Mouse (Mus musculus) liver, postnatal 0 days (tissue): ENCODE measurements around the gene Nkx6-2. TPM values are rescaled to one million over a fixed set of nuclear protein-coding genes. Genes with fewer than 3 reads are reported as not detected.

Experiments
- ATAC-seq: fragments of 200-750 bp; cut with Nextera tagmentation; 2 replicates; pipeline ENCODE4 v1.8.0; 2017; ENCODE audit warnings: mild to moderate bottlenecking, moderate library complexity
- DNase-seq: peaks from one replicate; pipeline ENCODE4 v3.0.0-alpha.2; 2016
- H3K27ac ChIP-seq: fragments of 300-500 bp; sonication (generic); 2 replicates; pipeline ENCODE4 v1.5.1; 2014; ENCODE audit warnings: antibody characterized with exemption, moderate library complexity, mild to moderate bottlenecking, low read depth
- H3K27me3 ChIP-seq: fragments of 300-500 bp; sonication (generic); 2 replicates; pipeline ENCODE4 v1.6.1; 2014; ENCODE audit warnings: low read length, control low read depth, mixed read lengths; ENCODE audit not compliant: insufficient read depth
- H3K36me3 ChIP-seq: fragments of 300-500 bp; sonication (generic); replicated peaks from 2 replicates; pipeline ENCODE4 v1.6.1; 2014; ENCODE audit warnings: mild to moderate bottlenecking, control low read depth, low read length, moderate library complexity, mixed read lengths; ENCODE audit not compliant: insufficient read depth
- H3K4me1 ChIP-seq: fragments of 300-500 bp; sonication (generic); 2 replicates; pipeline ENCODE4 v1.6.1; 2014; ENCODE audit warnings: antibody characterized with exemption, mild to moderate bottlenecking, control low read depth; ENCODE audit not compliant: insufficient read depth
- H3K4me2 ChIP-seq: fragments of 300-500 bp; sonication (generic); 2 replicates; pipeline ENCODE4 v1.6.1; 2014; ENCODE audit warnings: low read depth, mild to moderate bottlenecking, low read length, moderate library complexity, mixed read lengths
- H3K4me3 ChIP-seq: fragments of 300-500 bp; sonication (generic); 2 replicates; pipeline ENCODE4 v1.5.1; 2014; ENCODE audit warnings: low read depth, low read length
- H3K9ac ChIP-seq: fragments of 300-500 bp; sonication (generic); replicated peaks from 2 replicates; pipeline ENCODE4 v1.6.1; 2014; ENCODE audit warnings: mild to moderate bottlenecking, moderate library complexity
- H3K9me3 ChIP-seq: fragments of 300-500 bp; sonication (generic); 2 replicates; pipeline ENCODE4 v1.6.1; 2016; ENCODE audit warnings: mild to moderate bottlenecking, control low read depth, low read length, mixed read lengths
- CTCF ChIP-seq: sonication (generic); IDR thresholded peaks from 2 replicates; pipeline ENCODE4 v1.5.1; 2016; ENCODE audit warnings: antibody characterized with exemption, low read depth
- EP300 ChIP-seq: IDR thresholded peaks from 2 replicates; pipeline ENCODE4 v1.6.1; 2016; ENCODE audit warnings: antibody characterized with exemption, low read depth, mild to moderate bottlenecking
- WGBS: fragments of 180-500 bp; shearing (Covaris S2); extraction: QIAGEN DNeasy Blood & Tissue Kit; methylation state at CpG from one replicate; pipeline ENCODE4 v1.1.7; 2014; ENCODE audit not compliant: insufficient replicate concordance; 5-methylcytosine and 5-hydroxymethylcytosine counted together
- polyA plus RNA-seq: library from polyadenylated mRNA; unstranded; fragments of >200 nt; fragmentation: Nextera tagmentation; extraction: Ambion mirVana; gene quantifications from 2 replicates; pipeline ENCODE4 v1.2.1, GENCODE M21; 2015

Gene Nkx6-2
- polyA plus RNA-seq, 1 experiment from 2014 or later, result not detected

- H3K36me3 ChIP-seq, result 0 out of 2 replicates have a peak, but pooled peaks cover 3% of the 10 kb centered on the region
- no peaks in the 10 kb centered on the region for H3K4me1 ChIP-seq
- no peak overlapping the region for H3K4me3 ChIP-seq
- no peak overlapping the region for H3K9ac ChIP-seq
- H3K27me3 ChIP-seq, result no peaks in the 10 kb centered on the region
- no peak for DNase-seq
- H3K27ac ChIP-seq, result no peak overlapping the region
- peak; percentile 48; the same call in 1 of the 2 replicates for ATAC-seq
- TF ChIP-seq EP300 (no peak), CTCF (no peak)
- no peaks in the 10 kb centered on the region for H3K9me3 ChIP-seq
- 62% methylated on average over 10 of the region's 10 CpGs for WGBS
- no peak overlapping the region for H3K4me2 ChIP-seq
Measured at GRCm38 (mm10) chr7:139556746-139557526, 25.7 kb downstream of the Nkx6-2 start.

GRCm38 (mm10) chr7:139556331-139556730 is 26.3 kb downstream of the Nkx6-2 start:
- no peak for ATAC-seq
- whole genome bisulfite sequencing, result 68% methylated on average over 5 of the region's 5 CpGs

GRCm38 (mm10) chr7:139551519-139551918 is 31.1 kb downstream of the Nkx6-2 start:
- Histone ChIP-seq H3K4me1 (no peaks in the 10 kb centered on the region), H3K36me3 (no peaks in the 10 kb centered on the region), H3K9me3 (no peaks in the 10 kb centered on the region), H3K4me2 (no peak overlapping the region), H3K9ac (no peak overlapping the region), H3K4me3 (no peak overlapping the region), H3K27me3 (no peaks in the 10 kb centered on the region), H3K27ac (no peak overlapping the region)
- DNase-seq, result no peak
- WGBS, result 78% methylated on average over 2 of the region's 2 CpGs
- TF ChIP-seq CTCF, result no peak
- TF ChIP-seq EP300, result no peak
- ATAC-seq, result no peak

More at GRCm38 (mm10) chr7:139556331-139556730, 26.3 kb downstream of the Nkx6-2 start:
- TF ChIP-seq CTCF (no peak), EP300 (no peak)
- Histone ChIP-seq H3K4me3 (no peak overlapping the region), H3K9me3 (no peaks in the 10 kb centered on the region), H3K4me2 (no peak overlapping the region), H3K4me1 (no peaks in the 10 kb centered on the region), H3K27ac (no peak overlapping the region), H3K27me3 (no peaks in the 10 kb centered on the region), H3K36me3 (0 out of 2 replicates have a peak, but pooled peaks cover 3% of the 10 kb centered on the region), H3K9ac (no peak overlapping the region)
- DNase-seq, result no peak

- Histone ChIP-seq H3K27me3 (no peaks in the 10 kb centered on the region), H3K4me2 (no peak overlapping the region), H3K4me3 (no peak overlapping the region), H3K9me3 (no peaks in the 10 kb centered on the region), H3K27ac (no peak overlapping the region), H3K4me1 (no peaks in the 10 kb centered on the region), H3K9ac (no peak overlapping the region), H3K36me3 (no peaks in the 10 kb centered on the region)
- no peak for DNase-seq
- WGBS, result 74% methylated on average over 3 of the region's 3 CpGs
- no peak for ATAC-seq
- TF ChIP-seq CTCF (no peak), EP300 (no peak)
Measured at GRCm38 (mm10) chr7:139550086-139550783, 32.4 kb downstream of the Nkx6-2 start.

GRCm38 (mm10) chr7:139547325-139547724 is 35.3 kb downstream of the Nkx6-2 start:
- H3K36me3 ChIP-seq, result no peaks in the 10 kb centered on the region
- no peak overlapping the region for H3K4me3 ChIP-seq
- no peaks in the 10 kb centered on the region for H3K27me3 ChIP-seq
- no peaks in the 10 kb centered on the region for H3K9me3 ChIP-seq
- H3K4me1 ChIP-seq, result no peaks in the 10 kb centered on the region
- DNase-seq, result peak; percentile 70
- ATAC-seq, result peak; percentile 95
- H3K9ac ChIP-seq, result no peak overlapping the region
- 58% methylated on average over 2 of the region's 2 CpGs for WGBS
- H3K4me2 ChIP-seq, result no peak overlapping the region
- H3K27ac ChIP-seq, result peak overlapping the region; percentile 35; the same call in 1 of the 2 replicates
- TF ChIP-seq EP300 (no peak), CTCF (no peak)

GRCm38 (mm10) chr7:139544706-139545625 is 37.6 kb downstream of the Nkx6-2 start:
- WGBS, result 83% methylated on average over 12 of the region's 12 CpGs
- Histone ChIP-seq H3K27ac (no peak overlapping the region), H3K9ac (no peak overlapping the region), H3K36me3 (no peaks in the 10 kb centered on the region), H3K4me3 (no peak overlapping the region), H3K27me3 (no peaks in the 10 kb centered on the region), H3K4me2 (no peak overlapping the region), H3K9me3 (no peaks in the 10 kb centered on the region), H3K4me1 (no peaks in the 10 kb centered on the region)
- no peak for DNase-seq
- ATAC-seq, result no peak
- TF ChIP-seq EP300 (no peak), CTCF (no peak)
